Mouse (Mus musculus) natural killer cell, adult 2 months (primary cell): ENCODE measurements at regions not wholly inside any gene's neighbourhood (a gene's known extent, or its start where the extent isn't known, plus 50 kb on each side); places are given as distances from the start of the nearest gene placed in this dataset.

Source experiments
- DNase-seq, 2 experiments: peaks; one replicate each; pipeline ENCODE4 v3.0.0; 2022; ENCODE audit warnings: low spot score in 2 of 2

DNA sequence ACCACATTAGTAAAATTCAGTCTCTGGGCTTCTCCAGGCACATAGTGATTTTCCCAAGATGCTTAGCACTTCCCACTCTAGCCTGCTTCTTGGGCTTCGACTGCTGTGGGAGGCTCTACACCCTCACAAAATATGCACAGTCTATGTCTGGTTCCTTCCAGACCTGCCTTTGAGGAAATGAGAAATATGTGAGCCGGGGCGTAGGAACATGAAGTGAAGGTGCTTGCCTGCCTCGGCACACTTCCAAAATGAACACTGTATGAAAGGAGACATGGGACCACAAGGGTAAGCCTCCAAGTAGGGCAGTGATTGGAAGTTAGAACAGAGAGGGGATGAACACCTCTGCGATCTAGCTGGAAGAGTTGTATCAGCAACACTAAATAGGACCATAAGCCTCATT, 54.5 kb downstream of the Gm10260 start:
- DNase-seq, result no peak

DNA sequence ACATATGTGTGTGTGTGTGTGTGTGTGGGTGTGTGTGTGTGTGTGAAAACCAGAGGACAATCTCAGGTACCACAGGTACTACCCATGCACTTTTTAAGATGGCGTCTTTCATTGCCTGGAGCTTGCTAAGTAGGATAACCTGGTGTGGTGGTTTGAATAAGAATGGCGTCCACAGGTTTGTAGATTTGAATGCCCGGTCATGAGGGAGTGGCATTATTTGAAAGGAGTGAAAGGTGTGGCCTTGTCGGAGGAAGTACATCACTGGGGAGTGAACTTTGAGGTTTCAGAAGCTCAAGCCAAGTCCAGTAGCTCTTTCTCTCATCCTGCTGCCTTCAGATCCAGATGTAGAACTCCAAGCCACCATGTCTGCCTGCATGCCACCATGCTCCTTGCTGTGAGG, 55.9 kb downstream of the Gm10260 start:
- DNase-seq, result no peak

DNA sequence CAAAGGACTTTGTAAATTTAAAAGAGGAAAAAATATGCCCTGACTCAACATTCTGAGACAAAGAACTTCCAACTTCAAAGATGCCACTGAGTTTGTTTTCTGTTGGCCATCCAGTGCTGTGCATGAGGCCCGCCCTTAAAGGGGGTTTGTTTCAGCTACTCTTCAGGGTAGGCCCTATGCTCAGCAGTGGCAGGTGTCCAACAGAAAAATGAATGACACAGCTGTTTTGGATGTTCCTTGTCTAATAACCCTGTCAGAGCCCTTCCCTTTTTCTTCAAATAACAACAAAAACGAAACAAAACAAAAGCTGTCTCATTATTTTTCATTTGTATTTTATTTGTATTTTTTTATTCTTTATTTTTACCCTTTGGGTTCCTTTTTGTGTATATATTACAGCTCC, 61.5 kb downstream of the Gm10260 start:
- DNase-seq, result no peak

DNA sequence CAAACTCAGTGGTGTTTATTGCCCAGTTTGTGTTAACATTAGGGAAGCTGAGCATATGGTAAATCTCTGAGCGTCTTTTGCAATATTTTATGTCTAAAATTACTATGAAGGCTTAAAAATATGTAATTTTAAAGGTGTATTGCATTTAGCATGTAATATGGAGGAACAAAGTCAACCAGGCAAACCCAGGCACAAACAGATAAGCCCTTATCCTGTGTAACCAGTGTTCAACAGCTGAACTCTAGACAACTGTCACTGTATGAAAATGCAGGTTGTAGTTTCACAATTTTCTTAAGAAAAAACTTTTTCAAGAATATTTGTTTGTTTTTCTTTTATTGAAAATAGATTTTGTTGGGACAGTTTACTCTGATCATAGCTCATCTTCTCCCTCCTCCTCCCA, 62.1 kb downstream of the Gm10260 start:
- DNase-seq, result no peak

DNA sequence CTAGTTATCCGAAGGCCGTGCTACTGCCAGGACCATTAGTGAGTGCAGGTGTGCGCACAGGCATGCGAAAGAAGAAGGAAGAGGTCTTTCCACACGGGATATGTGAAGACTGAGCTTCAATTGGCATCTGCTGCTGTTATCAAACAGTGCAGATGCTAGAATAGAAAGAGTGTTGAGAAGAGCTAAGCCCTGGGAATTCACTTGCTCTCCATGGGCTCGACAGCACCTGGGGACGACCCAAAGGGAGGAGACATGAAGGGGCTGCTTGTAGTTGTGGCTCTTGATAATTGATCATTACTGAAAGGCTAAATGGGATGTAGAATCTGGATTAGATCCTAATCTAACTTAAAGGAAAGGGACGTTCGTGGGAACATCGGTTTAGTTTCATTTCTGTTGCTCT, 63.2 kb downstream of the Gm10260 start:
- no peak for DNase-seq

DNA sequence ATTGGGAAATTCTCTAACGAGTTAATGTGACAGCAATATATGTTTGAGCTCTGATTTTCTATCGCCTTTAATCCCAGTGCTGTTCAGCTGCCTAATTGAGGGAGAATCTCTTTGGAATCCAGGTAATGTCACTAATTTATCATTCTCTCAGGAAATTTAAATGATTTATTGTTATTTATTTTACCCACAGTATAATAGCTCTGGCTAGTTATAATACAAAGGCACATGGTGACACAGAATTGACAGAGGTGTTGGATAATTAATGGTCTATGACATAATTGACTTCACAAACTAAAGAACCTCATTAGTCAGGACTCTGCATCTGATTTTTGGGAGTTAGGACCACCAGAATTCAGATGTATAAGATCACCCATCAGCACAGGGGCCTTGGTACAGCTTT, 65.4 kb downstream of the Gm10260 start:
- DNase-seq, result no peak

DNA sequence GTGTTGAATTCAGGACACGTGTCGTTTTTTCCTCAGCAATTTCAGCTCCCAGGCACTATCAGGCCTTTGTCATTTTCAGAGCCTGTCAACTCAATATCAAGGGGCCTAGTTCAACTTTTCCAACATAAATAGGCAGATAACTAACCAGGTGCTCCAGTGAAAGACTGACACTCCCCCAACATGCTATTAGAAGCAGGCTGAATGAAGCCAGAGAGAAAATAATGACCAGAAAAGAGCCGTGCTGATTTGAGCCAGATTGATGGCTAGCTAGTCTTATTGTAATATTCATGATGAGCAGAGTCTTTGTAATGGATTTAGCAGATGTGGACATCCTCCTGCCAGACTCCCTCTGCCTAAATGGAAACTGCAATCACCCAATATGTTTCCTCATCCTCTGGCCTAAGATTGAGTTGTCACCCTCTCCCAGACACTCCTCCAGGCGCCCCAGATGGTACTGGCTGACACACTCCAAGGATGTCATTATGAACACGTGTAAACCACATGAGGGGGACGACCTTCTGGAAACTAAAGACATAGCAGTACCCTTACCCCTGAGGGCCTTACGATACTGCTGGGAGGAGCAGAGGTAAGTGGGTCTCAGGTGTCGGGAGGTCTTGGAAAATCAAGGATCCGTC, 66.0 kb downstream of the Gm10260 start:
- no peak for DNase-seq

DNA sequence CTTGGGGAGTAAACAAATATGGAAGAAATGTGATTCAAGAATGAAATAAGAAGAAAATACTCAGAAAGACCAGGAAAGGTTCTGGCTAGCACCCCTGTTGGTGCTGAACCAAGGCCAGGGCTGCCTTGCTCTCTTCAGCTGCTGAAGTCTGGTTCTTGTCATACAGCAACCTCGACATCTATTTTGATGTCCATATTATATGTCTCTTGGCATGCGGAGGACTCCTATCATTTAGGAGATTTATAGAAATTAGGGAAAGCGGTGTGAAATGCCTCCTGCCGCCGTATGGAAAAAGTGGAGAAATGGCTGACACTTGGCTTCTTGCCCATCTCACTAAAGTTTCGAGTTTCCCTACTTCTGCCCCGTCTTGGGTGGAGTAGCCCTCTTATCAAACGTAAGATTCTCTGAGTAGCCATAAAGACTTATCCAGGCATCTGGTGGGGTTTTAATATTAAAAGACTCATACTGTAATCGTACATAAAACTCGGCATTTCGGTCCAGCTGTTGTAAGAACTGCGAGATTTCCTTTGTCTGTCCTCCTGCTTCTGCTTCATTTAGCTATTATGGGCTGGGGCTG, 72.0 kb downstream of the Gm10260 start:
- no peak for DNase-seq

DNA sequence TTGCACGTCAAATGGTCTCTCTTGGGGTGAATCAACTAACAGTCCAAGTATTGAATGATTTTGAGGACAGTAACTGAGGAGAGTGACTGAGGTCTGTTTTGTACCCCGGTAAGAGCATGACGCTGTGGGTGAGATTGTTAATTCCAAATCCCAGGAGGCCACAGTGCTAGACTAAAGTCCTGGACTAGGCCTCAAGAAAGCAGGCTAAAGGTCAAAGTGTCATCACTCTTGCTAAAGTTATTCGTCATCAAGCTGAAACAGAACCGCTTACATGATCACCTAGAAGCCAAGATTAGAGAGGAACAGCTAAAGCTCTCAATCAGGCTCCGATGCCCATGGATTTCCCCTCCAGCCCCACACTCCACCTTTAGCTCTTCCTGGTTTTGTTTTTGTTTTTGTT, 76.6 kb downstream of the Gm10260 start:
- DNase-seq, result no peak

DNA sequence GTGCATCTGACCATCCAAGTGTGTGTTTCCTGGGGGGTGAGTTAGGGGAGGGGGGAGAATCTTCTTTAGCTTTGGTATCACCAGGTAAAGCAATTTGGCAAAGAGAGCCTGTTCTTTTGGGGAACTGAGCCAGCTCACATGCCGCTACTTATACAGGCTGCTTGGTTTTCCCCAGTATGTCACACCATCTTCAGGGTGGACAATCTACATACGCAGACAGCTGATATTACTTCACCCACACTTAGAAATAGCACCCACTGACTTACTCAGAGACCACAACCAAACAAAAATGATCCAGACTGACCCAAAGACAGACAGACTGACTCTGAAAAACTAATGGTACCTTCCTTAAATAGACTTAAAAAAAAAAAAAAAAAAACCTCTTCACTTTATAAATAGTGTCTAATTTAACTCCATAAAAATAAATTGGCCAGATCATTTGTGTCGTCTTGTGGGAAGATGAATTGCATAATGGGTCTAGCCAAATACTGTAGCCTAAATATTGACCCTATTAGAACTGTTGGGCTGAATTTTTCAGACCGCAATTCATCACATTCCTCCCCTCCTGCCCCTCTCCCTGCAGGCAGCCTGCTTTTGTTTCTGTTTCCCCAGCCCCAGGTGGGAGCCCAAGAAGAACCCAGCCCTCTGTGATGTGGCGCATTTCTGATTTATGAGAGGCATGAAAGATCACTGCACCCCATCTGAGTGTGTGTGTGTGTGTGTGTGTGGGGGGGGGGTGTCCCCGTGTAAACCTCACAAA, 79.0 kb downstream of the Gm10260 start:
- no peak for DNase-seq

DNA sequence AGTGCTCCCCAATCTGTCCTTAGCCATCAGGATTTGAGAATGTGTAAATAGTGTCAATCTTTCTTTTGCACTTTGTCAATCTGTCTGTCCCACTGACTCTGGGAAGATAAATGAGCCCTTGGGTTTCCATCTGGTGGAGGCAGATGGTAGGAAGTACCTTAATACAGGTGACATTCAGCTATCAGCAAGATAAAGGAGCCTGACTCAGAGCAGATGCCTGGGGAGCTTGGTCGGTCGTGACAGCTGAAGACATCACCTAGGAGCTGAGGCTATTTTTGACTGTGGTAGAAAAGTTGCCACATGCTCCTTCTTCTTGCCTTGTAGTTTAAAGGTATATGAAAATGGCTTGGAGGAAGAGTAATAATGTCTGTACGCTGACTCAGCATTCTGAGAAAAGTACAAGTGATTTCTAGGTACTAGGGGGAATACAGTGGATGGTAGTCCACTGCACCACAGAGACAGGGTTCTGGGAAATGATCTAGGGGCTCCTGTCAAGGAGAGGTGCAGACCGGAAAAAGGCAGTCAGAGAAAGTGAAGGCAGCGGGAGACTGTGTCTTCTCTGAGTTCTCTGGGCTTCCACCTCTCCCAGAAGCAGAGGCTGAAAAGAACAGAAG, 80.0 kb downstream of the Gm10260 start:
- DNase-seq, result no peak

DNA sequence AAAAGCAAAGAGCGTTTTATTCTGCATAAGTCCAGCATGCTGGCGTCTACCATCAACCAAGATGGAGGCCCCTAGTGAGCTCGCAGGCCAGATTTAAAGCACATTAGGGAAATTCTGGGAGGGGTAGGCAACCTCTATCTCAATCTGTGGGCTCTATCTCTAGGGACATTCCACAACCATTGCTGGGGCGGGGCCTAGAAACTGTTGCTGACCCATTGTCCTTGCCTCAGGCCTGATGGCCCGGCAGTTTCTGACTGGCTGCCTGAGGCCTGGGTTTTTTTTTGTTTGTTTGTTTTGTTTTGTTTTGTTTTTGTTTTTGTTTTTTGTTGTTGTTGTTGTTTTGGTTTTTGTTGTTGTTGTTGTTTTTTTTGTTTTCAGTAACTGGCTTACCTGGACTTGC, 81.4 kb downstream of the Gm10260 start:
- no peak for DNase-seq

DNA sequence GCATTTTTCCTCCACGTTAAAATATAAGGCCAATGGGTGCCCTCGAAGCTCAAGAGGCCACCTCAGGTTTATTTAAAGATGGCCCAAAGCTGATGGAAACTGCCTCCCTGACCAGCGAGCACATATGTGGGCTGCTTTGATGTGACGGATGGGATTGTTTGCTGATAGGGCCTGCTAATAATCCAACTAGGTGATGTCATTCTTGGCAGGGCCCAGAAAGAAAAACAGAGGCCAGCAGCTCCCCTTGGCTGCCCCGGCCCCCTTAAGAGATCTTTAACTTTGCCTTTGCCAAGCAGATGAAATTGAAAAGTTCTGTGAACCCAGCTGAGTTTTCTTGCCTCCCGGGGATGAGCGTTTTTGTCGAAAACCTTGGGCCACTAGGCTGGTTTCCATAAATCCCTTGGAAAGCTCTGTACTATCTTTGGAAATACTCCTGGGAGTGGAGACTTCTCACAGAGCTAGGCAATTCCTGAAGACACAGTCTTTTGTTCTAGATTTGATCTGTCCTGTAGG, 83.8 kb downstream of the Gm10260 start:
- DNase-seq, result no peak

DNA sequence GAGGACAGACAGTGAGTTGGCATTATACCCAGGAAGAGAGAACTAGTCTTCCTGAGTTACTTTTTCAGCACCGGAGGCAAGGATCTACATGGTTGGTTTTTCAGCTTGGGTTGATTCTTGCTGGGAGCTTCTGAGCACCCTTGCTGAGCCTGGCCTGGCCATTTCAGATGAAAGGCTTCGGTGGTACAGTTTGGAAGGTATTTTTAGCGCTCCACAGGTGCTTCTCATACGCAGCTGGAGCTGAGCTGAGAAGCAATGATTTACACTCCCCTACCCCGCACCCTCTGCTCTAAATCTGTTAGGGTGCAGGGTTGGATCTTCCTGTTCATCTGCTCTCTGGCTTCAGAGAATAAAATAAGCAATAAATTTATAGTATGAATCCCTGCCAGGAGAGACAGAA, 87.3 kb downstream of the Gm10260 start:
- no peak for DNase-seq

DNA sequence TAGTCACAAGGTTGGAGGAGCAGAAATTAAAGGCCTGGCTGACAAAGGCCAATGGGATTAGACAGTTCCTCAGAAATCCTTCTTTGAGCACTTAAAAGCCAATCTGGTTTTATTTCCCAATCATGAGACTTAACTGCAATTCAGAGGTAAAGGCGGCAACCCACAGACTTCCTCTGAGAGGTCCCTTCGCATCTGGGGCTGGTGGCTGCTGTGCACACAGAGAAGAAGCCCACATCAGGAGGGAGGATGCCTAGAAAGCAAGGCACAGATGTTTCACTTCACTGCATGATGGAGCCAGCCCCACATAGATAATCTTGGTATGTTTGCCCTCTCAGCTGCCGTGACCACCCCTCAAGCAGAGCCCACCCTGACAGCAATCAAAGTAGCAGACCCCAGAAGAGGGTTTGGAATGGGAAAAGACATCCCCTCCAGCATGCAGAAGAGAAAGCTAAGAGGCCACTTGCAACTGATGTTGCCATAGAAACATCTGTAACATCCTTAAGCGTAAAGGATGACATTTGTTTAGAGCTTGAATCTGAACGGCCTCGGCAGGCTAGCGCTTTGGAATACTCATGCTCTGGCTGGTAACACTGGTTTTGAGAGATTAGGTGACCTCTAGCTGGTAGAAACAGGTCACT, 88.3 kb downstream of the Gm10260 start:
- DNase-seq, result no peak

DNA sequence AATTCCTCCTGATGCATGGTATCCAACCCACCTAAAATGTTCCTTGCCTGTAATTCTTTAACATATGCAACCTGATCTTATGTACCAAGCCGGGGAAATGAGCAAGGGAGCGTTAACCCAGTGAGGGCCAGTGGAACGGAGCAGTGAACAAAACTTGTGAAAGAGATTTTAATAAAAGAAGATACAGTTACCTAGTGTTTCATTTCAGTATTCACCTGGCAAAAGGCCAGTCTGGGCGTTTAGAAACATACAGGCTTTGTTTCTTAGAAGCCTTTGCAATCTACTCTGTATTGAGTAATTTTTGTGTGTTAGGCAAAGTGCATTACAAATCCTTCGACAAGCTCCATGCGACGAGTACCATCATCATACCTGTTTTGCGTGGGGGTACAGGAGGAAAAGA, 91.1 kb downstream of the Gm10260 start:
- DNase-seq, result no peak

DNA sequence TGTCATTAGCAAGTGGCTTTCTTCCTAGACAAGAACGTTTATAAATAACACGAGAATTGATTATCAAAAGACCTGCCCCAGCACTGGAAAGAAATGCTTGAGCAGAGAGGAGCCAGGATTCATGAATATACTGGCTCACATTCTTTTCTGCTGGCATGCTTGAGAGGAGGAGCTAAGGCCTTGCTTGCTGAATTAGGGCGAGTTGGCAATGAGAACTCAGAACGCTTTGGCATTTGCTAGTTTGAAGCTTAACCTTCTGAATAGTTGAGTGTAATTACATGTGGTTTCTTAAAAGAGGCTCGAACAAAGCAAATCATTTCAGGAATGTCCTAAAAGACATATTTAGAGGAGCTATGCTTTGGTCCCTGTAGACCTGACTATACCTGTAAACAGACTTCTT, 91.5 kb downstream of the Gm10260 start:
- DNase-seq, result no peak

DNA sequence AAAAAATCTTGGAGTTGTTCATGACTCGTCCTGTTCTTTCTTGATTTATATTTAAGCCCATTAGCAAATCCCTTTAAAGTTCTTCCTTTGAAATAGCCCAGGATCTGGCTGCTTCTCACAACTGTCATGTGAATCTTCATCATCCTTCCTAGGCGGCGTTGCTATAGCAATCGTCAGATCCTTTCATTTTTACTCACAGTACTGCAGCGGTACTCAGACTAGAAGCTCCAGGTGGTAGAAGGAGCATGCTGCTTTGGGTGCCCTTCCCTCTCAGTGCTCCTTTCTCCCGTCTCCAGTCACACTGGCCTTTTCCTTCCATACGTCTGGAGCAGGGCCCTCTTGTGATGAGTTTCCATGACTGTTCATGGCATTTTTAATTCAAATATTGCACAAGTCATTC, 93.1 kb downstream of the Gm10260 start:
- DNase-seq, result no peak

DNA sequence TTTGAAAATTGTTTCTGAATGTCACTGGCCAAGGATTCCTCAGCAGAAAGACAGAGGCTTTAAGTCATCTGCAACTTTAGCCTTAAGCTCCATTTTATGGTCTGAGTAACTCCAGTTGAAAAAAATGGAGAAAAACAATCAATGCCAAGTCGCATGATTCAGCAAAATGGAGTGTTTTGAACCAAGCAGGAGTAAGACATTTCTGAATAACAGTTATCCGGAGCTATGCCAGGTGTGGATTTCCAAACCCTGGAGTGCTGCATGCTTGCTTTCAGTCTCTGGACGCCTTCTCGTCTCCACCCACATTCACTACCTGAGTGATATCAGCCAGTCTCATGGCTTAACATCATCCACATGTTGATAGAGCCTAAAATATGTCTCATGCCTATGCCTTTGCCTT, 93.7 kb downstream of the Gm10260 start:
- DNase-seq, result no peak

DNA sequence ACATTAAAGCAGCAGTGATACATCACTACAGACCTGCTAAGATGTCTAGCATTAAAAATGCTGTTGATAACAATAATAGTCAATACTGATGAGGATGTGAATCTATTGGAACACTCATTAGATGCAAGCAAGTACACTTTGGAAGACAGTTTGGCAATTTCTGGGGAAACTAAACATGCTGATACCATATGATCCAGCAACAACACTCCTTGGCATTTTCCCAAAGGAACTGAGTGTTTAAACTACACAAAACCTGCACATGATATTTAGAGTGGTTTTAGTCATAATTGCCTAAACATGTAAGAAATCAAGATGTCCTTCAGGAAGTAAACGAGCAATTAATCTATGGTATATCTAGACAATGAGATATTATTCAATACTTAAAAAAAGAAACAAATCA, 95.2 kb downstream of the Gm10260 start:
- DNase-seq, result no peak

DNA sequence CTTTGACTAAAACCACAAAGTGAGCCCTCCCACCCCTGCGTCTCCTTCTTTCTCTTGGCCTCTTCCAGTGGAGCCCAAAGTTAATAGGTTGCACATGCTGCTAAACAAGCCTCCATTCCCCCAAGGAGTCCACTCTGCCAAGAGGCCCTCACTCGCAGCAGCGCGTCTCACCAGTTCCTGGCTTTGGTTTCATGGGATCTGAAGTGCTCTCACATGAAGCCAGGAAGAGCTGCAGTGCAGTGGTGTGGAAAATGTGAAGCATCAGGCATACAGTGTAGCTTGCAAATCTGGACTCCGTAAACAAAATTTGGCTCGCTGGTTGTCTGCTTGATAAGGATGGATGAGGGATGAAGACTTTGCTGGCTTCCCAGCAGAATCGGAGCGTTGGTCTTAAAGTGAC, 97.7 kb downstream of the Gm10260 start:
- DNase-seq, result no peak

DNA sequence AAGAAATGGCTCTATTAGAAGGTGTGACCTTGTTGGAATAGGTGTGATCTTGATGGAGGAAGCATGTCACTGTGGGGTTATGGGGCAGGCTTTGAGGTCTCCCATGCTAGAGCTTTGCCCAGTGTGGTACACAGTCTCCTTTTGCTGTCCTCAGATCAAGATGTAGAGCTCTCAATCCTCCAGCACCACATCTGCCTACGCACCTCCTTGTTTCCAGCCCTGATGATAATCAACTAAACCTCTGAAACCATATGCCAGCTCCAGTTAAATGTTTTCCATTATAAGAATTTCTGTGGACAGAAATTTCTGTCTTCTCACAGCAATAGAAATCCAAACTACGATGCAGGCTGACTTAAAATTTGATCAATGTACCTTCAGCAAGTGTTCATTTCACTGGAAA, 103.8 kb downstream of the Gm10260 start:
- peak in 1 of 2 experiments; percentile 16 for DNase-seq
